Mouse (Mus musculus) macrophage (primary cell): ENCODE measurements around the gene Zscan21. TPM values are rescaled to one million over a fixed set of nuclear protein-coding genes. Genes with fewer than 3 reads are reported as not detected.

ENCODE experiments used
- H3K27ac ChIP-seq: fragments of 350-480 bp; formaldehyde crosslinking; 2 replicates; pipeline ENCODE4 v1.9.0; 2021
- H3K36me3 ChIP-seq: fragments of 350-480 bp; formaldehyde crosslinking; 2 replicates; pipeline ENCODE4 v1.9.0; 2021; ENCODE audit errors: inconsistent target
- H3K4me3 ChIP-seq: fragments of 350-480 bp; formaldehyde crosslinking; 2 replicates; pipeline ENCODE4 v1.9.0; 2021; ENCODE audit errors: inconsistent target
- H3K79me2 ChIP-seq: fragments of 350-480 bp; formaldehyde crosslinking; 2 replicates; pipeline ENCODE4 v1.9.0; 2021; ENCODE audit errors: inconsistent target
- WGBS: methylation state at CpG from one replicate; pipeline ENCODE4 v1.1.7; 2026; ENCODE audit warnings: inconsistent platforms; ENCODE audit not compliant: missing documents; 5-methylcytosine and 5-hydroxymethylcytosine counted together
- polyA plus RNA-seq: library from polyadenylated mRNA; stranded (reverse); fragments of 250-400 nt; gene quantifications from 3 replicates; pipeline ENCODE4 v1.2.4, GENCODE M21; 2018; ENCODE audit warnings: inconsistent platforms

Zscan21 gene
- polyA plus RNA-seq, 1 experiment from 2014 or later = 15.5 TPM

DNA sequence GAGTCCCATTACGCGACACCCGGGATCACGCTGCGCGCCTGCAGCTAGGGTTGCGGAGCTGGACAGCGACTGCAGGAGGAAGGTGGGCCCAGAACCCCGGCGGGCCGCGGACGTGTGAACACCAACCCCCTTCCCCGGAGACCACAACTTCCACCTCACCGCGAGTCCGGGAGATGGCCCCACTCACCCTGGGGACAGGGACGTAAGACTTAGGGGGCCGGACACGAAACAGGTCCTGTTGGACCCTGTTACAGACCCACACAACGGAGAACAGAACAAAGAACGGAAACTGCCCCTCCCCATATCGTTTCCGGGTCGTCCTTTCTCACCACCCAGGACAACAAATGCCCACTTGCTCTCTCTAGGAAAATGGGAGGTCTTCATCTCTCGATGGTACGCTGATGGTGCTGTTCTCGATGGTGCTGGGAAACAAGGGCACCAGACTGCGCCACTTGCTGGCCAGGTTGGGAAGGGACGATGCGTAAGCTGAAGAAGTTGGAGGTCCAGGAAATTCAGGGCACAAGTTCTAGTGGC lies 38.8 kb downstream of the Zscan21 start, which contains the start of gene Zfp113:
Gene Zfp113, minus strand, starts transcription at position 302 of the 534 bp plus-strand sequence.
- WGBS = 2% methylated on average over 31 of the region's 31 CpGs
- peaks cover 12% of the 10 kb centered on the region; the same call in 1 of the 2 replicates for H3K36me3 ChIP-seq
- peak within 1 kb of the TSS; percentile 76 for H3K4me3 ChIP-seq
- H3K79me2 ChIP-seq = no peaks in the 10 kb centered on the region
- H3K27ac ChIP-seq = 0 out of 2 replicates have a peak within 1 kb of the TSS, but pooled peaks have one; percentile 13

DNA sequence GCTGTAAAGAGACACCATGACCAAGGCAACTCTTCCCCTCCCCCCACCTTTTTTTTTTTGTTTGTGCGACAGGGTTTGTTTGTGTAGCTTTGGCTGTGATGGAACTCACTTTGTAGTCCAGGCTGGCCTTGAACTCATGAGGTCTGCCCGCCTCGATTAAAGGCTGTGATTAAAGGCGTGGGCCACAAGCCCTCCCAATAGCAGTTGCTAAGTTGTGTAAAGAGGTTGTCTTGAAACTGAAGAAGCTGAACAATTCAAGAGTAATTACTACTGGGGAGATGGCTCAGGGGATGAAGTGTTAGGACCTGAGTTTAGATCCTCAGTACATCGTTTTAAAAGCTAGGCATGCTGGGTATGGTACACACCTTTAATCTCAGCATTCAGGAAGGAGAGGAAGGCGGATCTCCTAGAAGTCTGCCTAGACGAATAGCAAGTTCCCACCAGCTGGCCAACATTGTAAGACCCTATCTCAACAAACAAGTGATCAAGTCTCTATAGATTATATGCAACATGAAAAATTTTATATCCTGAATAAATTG lies 43.6 kb downstream of the Zscan21 start:
- no peak overlapping the region for H3K27ac ChIP-seq
- WGBS = 67% methylated on average over 6 of the region's 7 CpGs
- H3K4me3 ChIP-seq = peak overlapping the region; percentile 99; the same call in 1 of the 2 replicates
- H3K36me3 ChIP-seq = peaks cover 19% of the 10 kb centered on the region; the same call in 1 of the 2 replicates
- H3K79me2 ChIP-seq = peaks cover 19% of the 10 kb centered on the region

DNA sequence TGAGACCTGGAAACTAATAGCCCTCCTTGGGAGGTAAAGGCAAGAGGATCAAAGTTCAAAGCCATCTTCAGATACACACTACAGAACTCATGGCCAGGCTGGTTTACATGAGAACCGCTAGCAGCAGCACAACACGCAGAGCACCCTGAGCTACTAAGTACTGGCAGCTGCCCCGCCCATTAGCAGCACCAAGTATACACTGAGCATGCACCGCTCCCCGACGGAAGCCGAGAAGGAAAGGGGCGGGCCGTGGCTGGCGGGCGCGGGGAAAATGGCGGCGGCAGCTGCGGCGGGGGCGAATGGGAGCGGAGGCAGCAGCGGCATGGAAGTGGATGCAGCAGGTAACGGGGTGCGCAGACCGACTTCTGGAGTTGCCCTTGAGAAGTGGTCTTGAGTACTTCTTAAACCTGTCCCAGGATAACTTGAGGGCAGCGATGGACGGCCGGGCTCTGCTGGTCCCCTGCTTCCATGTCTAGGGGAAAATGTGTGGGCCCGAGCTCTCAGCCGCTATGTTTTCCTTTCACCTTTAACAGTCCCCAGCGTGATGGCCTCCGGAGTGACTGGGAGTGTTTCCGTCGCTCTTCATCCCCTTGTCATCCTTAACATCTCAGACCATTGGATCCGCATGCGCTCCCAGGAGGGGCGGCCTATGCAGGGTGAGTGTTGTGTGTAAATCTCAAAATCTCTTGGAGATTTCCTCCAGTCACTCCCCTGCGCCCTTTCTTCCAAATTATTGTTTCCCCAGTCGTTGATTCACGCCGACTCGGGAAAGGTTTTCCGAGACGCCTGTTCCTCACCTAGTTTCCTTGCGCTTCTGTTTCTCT lies 44.4 kb downstream of the Zscan21 start, which contains the start of gene Cops6:
Gene Cops6, plus strand, starts transcription at position 230 of the 824 bp plus-strand sequence.
- Histone ChIP-seq H3K4me3 (peak within 1 kb of the TSS; percentile 99), H3K36me3 (peaks cover 26% of the 10 kb centered on the region; the same call in 1 of the 2 replicates), H3K27ac (peak within 1 kb of the TSS; percentile 58), H3K79me2 (peaks cover 19% of the 10 kb centered on the region)
- 2% methylated on average over 42 of the region's 42 CpGs for WGBS

DNA sequence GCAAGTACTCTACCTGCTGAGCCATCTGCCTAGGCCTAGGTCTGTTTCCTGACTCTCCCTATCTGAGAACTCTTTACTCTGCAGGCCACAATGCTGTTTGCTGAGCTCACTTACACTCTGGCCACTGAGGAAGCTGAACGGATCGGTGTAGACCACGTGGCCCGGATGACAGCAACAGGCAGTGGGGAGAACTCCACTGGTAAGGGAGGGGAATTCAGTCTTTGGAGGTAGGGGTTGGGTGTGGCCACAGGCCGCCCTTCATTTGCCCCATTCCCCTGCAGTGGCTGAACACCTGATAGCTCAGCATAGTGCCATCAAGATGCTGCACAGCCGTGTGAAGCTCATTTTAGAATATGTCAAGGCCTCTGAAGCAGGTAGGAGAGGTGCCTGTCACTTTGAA lies 46.3 kb downstream of the Zscan21 start:
- H3K27ac ChIP-seq = no peak overlapping the region
- peaks cover 19% of the 10 kb centered on the region for H3K79me2 ChIP-seq
- peaks cover 43% of the 10 kb centered on the region; the same call in 1 of the 2 replicates for H3K36me3 ChIP-seq
- WGBS = 76% methylated on average over 6 of the region's 6 CpGs
- H3K4me3 ChIP-seq = no peak overlapping the region

DNA sequence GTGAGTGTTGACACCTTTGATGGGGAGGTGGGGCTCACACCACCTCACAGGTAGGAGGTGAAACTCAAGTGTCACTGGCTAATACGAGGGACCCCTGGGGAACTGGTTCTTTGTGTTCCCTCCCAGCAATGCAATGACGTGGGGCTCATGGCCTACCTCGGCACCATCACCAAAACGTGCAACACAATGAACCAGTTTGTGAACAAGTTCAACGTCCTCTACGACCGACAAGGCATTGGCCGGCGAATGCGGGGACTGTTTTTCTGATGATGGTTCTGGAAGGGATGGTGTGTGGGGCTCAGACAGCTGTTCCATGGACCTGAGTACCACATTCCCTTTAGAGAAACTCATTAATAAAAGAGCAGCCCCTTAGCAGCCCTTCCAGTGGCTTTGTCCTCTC lies 46.9 kb downstream of the Zscan21 start:
- Histone ChIP-seq H3K36me3 (peaks cover 45% of the 10 kb centered on the region; the same call in 1 of the 2 replicates), H3K4me3 (no peak overlapping the region), H3K27ac (no peak overlapping the region), H3K79me2 (peaks cover 19% of the 10 kb centered on the region)
- 87% methylated on average over 10 of the region's 10 CpGs for WGBS

DNA sequence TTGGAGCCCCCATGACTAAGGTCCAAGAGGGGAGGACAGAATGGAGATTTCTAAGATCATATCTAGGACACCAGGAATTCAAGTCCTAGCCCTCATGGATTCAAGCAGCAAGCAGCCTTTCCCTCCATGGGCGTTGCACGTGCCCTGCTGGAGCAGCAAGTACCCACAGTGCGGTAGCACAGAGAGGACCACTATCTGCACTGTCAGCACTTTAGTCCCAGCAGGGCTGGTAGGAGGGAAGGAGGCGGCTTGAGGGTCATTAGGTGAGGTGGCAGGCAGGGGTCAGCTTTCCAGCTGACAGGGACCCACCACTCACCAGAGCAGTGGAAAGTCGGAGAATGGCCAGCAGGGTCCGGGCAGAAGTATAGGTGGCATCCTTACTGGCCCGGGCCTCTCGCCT lies 48.9 kb downstream of the Zscan21 start:
- Histone ChIP-seq H3K27ac (no peak overlapping the region), H3K79me2 (peaks cover 36% of the 10 kb centered on the region), H3K4me3 (no peak overlapping the region), H3K36me3 (peaks cover 45% of the 10 kb centered on the region; the same call in 1 of the 2 replicates)
- 91% methylated on average over 8 of the region's 8 CpGs for WGBS

DNA sequence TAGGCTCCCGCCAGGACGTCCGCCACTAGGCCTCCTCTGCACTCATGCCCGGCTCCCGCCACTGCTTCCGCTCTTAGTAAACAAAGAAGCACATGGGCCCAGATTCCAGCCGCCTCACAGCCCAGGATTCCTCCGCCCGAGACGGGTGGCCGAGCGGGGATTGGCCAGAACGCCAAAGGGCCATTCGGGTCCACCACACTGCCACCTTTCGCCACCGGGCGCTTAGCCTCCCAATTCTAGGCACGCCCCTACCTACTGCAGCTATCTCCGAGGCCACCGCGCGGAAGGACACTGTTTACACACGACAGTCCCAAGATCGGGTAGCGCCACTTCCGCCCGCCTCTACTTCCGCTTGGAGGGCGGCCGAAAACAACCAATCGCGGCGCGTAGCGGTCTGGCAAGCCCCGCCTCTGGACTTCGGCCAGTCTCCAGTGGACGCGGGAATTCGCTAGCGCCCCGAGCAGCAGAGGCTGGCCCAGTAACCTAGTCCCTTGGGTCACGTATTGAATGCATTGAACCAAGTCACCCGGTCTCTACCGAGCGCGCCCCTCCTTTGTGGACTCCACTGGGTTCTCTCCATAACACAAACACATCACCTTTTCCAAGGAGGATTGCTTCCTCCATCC lies 54.3 kb downstream of the Zscan21 start:
- Histone ChIP-seq H3K4me3 (peak overlapping the region; percentile 88), H3K36me3 (peaks cover 32% of the 10 kb centered on the region; the same call in 1 of the 2 replicates), H3K27ac (peak overlapping the region; percentile 77), H3K79me2 (peaks cover 19% of the 10 kb centered on the region)
- 0% methylated on average over 47 of the region's 47 CpGs for WGBS

DNA sequence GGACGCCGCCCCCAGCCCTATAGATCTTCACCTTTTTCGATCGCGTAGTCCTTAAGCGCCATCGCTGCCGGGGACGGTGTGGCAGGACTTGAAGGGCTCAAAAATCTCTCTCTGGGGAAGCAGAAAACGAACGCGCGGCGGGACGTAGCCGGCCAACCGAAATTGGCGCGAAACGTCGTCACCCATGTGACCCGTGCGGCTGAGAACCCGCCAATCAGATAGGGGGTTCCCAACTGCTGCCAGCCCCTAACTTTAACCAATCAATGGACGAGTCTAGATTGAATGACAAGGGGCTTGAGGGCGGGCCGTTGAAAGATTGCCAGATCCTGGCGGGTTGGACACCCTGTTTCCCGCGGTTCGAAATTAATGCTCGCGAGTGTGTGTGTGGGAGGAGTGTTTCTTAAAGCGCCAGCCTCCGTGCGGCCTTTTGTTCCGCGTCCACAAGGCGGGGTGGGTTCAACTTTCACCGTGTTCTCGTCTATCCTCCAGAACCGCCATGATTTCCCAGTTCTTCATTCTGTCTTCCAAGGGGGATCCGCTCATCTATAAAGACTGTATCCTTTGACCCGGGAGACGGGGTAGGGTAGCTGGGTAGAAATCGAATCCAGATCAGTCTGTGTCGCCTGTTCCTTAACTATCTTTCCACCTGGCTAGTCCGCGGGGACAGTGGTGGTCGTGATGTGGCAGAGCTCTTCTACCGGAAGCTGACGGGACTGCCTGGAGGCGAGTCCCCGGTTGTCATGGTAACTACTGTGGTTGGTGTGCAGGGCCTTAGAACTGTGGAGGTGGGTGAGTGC lies 55.2 kb downstream of the Zscan21 start, which contains the start of the genes Ap4m1 and Mcm7:
Gene Ap4m1, plus strand, starts transcription at position 308 of the 797 bp plus-strand sequence.
Gene Mcm7, minus strand, starts transcription at position 728 of the 797 bp plus-strand sequence.
- Histone ChIP-seq H3K79me2 (peaks cover 19% of the 10 kb centered on the region), H3K36me3 (peaks cover 30% of the 10 kb centered on the region; the same call in 1 of the 2 replicates), H3K4me3 (peak within 1 kb of the TSS; percentile 88), H3K27ac (peak within 1 kb of the TSS; percentile 77)
- under 1% methylated on average over 50 of the region's 54 CpGs for WGBS

DNA sequence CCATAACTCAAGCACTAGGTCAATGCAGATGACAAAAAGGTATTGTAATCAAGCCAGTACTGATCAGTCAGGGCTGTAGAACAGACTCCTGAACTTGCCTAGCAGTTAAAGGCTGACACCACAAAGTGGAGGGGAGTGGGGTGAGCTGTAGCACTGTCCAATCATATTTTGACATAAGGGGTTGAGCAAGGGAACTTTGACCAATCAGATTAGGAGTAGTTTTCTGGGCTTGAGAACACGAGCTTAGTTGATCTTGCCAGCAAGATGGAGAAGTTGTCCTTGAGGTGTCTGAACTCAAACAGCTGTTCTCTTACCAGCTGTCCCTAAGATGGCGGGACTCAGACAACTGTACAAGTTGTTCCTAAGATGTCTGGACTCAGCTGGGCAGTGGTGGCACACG lies 56.5 kb downstream of the Zscan21 start:
- H3K27ac ChIP-seq = peak overlapping the region; percentile 77
- H3K36me3 ChIP-seq = peaks cover 30% of the 10 kb centered on the region; the same call in 1 of the 2 replicates
- peaks cover 19% of the 10 kb centered on the region for H3K79me2 ChIP-seq
- WGBS = 66% methylated on average over 3 of the region's 3 CpGs
- H3K4me3 ChIP-seq = no peak overlapping the region

Other genes starting within 250 kb of the Zscan21 start
- 12.2 to 15.9 TPM (median 14.4 TPM) in 3 replicates for gene Pilrb2, start 245.1 kb upstream of the Zscan21 start, polyA plus RNA-seq
- gene Cyp3a13, start 195.3 kb upstream of the Zscan21 start, polyA plus RNA-seq = not detected in 3 replicates
- not detected in 3 replicates for gene Gjc3, start 153.8 kb upstream of the Zscan21 start, polyA plus RNA-seq
- gene Azgp1, start 135.4 kb upstream of the Zscan21 start, polyA plus RNA-seq = not detected in 3 replicates
- not detected in 3 replicates for gene Smok3a, start 95.6 kb upstream of the Zscan21 start, polyA plus RNA-seq
- not detected in 3 replicates for gene Smok3b, start 95.5 kb upstream of the Zscan21 start, polyA plus RNA-seq
- gene Smok3c, start 63.7 kb upstream of the Zscan21 start, polyA plus RNA-seq = not detected in 3 replicates
- gene Zkscan1, start 31.8 kb upstream of the Zscan21 start, polyA plus RNA-seq = 6.8 to 8.7 TPM (median 6.9 TPM) in 3 replicates
- 2.2 to 3.5 TPM (median 2.5 TPM) in 3 replicates for gene Zfp113, start 38.8 kb downstream of the Zscan21 start, polyA plus RNA-seq
- gene Cops6, start 44.2 kb downstream of the Zscan21 start, polyA plus RNA-seq = 66.2 to 101 TPM (median 71.0 TPM) in 3 replicates
- 10.2 to 20.8 TPM (median 13.0 TPM) in 3 replicates for gene Ap4m1, start 55.1 kb downstream of the Zscan21 start, polyA plus RNA-seq
- 7.1 to 61.8 TPM (median 13.3 TPM) in 3 replicates for gene Mcm7, start 55.5 kb downstream of the Zscan21 start, polyA plus RNA-seq
- 21.9 to 33.7 TPM (median 32.0 TPM) in 3 replicates for gene Taf6, start 70.5 kb downstream of the Zscan21 start, polyA plus RNA-seq
- 15.8 to 21.3 TPM (median 16.0 TPM) in 3 replicates for gene Cnpy4, start 70.6 kb downstream of the Zscan21 start, polyA plus RNA-seq
- 3.3 to 5.8 TPM (median 5.4 TPM) in 3 replicates for gene Mblac1, start 77.4 kb downstream of the Zscan21 start, polyA plus RNA-seq
- 21.3 to 30.2 TPM (median 28.7 TPM) in 3 replicates for gene Nxpe5, start 109.0 kb downstream of the Zscan21 start, polyA plus RNA-seq
- gene Lamtor4, start 138.6 kb downstream of the Zscan21 start, polyA plus RNA-seq = 32.5 to 106 TPM (median 78.4 TPM) in 3 replicates
- gene BC037034, start 147.1 kb downstream of the Zscan21 start, polyA plus RNA-seq = 25.8 to 46.6 TPM (median 43.8 TPM) in 3 replicates
- 0.12 TPM in 1 of 3 replicates, not detected in the others for gene Gal3st4, start 155.9 kb downstream of the Zscan21 start, polyA plus RNA-seq
- gene Gm43720, start 163.1 kb downstream of the Zscan21 start, polyA plus RNA-seq = not detected in 3 replicates
- gene Gpc2, start 163.1 kb downstream of the Zscan21 start, polyA plus RNA-seq = 0.14 to 0.54 TPM (median 0.29 TPM) in 3 replicates
- 0.19 to 0.41 TPM (median 0.29 TPM) in 3 replicates for gene Stag3, start 163.3 kb downstream of the Zscan21 start, polyA plus RNA-seq
- 0.26 to 0.96 TPM (median 0.36 TPM) in 3 replicates for gene Pvrig, start 225.1 kb downstream of the Zscan21 start, polyA plus RNA-seq